Mouse (Mus musculus) CH12.LX (cell line): ENCODE data around the gene Gstm1. TPM values are rescaled to one million over a fixed set of nuclear protein-coding genes. Genes with fewer than 3 reads are reported as not detected.

ENCODE experiments used
- DNase-seq: peaks from one replicate; pipeline ENCODE4 v3.0.0-alpha.2; 2013; ENCODE audit errors: extremely low read depth
- H3K27ac ChIP-seq: 2 replicates; pipeline ENCODE4 v1.5.1; 2012; ENCODE audit warnings: low read depth, mild to moderate bottlenecking, control low read depth, moderate library complexity; ENCODE audit not compliant: insufficient read depth
- H3K27me3 ChIP-seq: replicated peaks from 2 replicates; pipeline ENCODE3; 2012; ENCODE audit warnings: inconsistent platforms
- H3K36me3 ChIP-seq, 2 experiments: replicated peaks in 1 of 2; 2 replicates each; pipeline versions ENCODE3 to v1.6.1; 2012; ENCODE audit warnings: inconsistent platforms in 1 of 2, low read length in 1 of 2, mild to moderate bottlenecking in 1 of 2, mixed read lengths in 1 of 2, moderate library complexity in 1 of 2; ENCODE audit not compliant: control insufficient read depth in 1 of 2, insufficient read depth in 1 of 2
- H3K4me1 ChIP-seq, 2 experiments: 2 replicates each; pipeline ENCODE4 v1.6.1; 2012; ENCODE audit warnings: inconsistent platforms in 1 of 2, moderate library complexity in 1 of 2; ENCODE audit not compliant: insufficient read depth in 2 of 2, control insufficient read depth in 1 of 2
- H3K4me2 ChIP-seq: 2 replicates; pipeline ENCODE4 v1.6.1; 2012; ENCODE audit warnings: low read depth, mild to moderate bottlenecking, control low read depth; ENCODE audit not compliant: poor library complexity, insufficient read depth, severe bottlenecking
- H3K4me3 ChIP-seq, 3 experiments: fragments of 150-350 bp in 1 of 3; sonication (generic) in 1 of 3; replicated peaks in 1 of 3; 2 replicates each; pipeline versions ENCODE3 to v1.5.1; 2011 to 2012; ENCODE audit warnings: low read depth in 2 of 3, low read length in 2 of 3, mild to moderate bottlenecking in 2 of 3, moderate library complexity in 2 of 3, control low read depth in 1 of 3, improper control_type of control experiment in 1 of 3, inconsistent platforms in 1 of 3, mixed read lengths in 1 of 3; ENCODE audit not compliant: poor library complexity in 1 of 3
- H3K79me2 ChIP-seq: replicated peaks from 2 replicates; pipeline ENCODE4 v1.6.1; 2012; ENCODE audit warnings: mild to moderate bottlenecking, moderate library complexity; ENCODE audit not compliant: control insufficient read depth, poor library complexity, insufficient read depth, severe bottlenecking; ENCODE audit errors: extremely low read depth
- H3K9ac ChIP-seq: 2 replicates; pipeline ENCODE4 v1.6.1; 2012; ENCODE audit warnings: low read depth, mild to moderate bottlenecking, control low read depth, moderate library complexity; ENCODE audit not compliant: insufficient read depth
- H3K9me3 ChIP-seq: replicated peaks from 2 replicates; pipeline ENCODE3; 2012; ENCODE audit warnings: low read length, inconsistent platforms, mixed read lengths
- BHLHE40 ChIP-seq: IDR thresholded peaks from 2 replicates; pipeline ENCODE4 v1.6.1; 2011; ENCODE audit warnings: mild to moderate bottlenecking, low read depth, low read length, improper control_type of control experiment
- CHD1 ChIP-seq: IDR thresholded peaks from 2 replicates; pipeline ENCODE4 v1.6.1; 2012; ENCODE audit warnings: low read depth, low read length, improper control_type of control experiment, inconsistent platforms
- E2F4 ChIP-seq: IDR thresholded peaks from 2 replicates; pipeline ENCODE4 v1.6.1; 2011; ENCODE audit warnings: low read depth, low read length, improper control_type of control experiment; ENCODE audit not compliant: insufficient replicate concordance
- ELF1 ChIP-seq: IDR thresholded peaks from 2 replicates; pipeline ENCODE4 v1.6.1; 2014; ENCODE audit warnings: low read depth, mild to moderate bottlenecking, inconsistent platforms, low read length, improper control_type of control experiment
- EP300 ChIP-seq: IDR thresholded peaks from 2 replicates; pipeline ENCODE4 v1.6.1; 2011; ENCODE audit warnings: low read length, improper control_type of control experiment
- ETS1 ChIP-seq: conservative IDR thresholded peaks from 2 replicates; pipeline ENCODE4 v1.6.1; 2012; ENCODE audit warnings: low read depth, mild to moderate bottlenecking, inconsistent platforms, low read length, improper control_type of control experiment, moderate library complexity
- GABPA ChIP-seq: IDR thresholded peaks from 2 replicates; pipeline ENCODE4 v1.6.1; 2012; ENCODE audit warnings: low read depth, low read length, improper control_type of control experiment, inconsistent platforms; ENCODE audit not compliant: insufficient replicate concordance
- HCFC1 ChIP-seq: IDR thresholded peaks from 2 replicates; pipeline ENCODE4 v1.6.1; 2012; ENCODE audit warnings: low read depth, mild to moderate bottlenecking, inconsistent platforms, low read length, improper control_type of control experiment
- IRF4 ChIP-seq: IDR thresholded peaks from 2 replicates; pipeline ENCODE4 v1.6.1; 2014; ENCODE audit warnings: low read depth, mild to moderate bottlenecking, inconsistent platforms, low read length, improper control_type of control experiment
- JUN ChIP-seq: IDR thresholded peaks from 2 replicates; pipeline ENCODE4 v1.6.1; 2011; ENCODE audit warnings: low read depth, mild to moderate bottlenecking, low read length, improper control_type of control experiment, moderate library complexity; ENCODE audit not compliant: insufficient read depth
- KAT2A ChIP-seq: IDR thresholded peaks from 2 replicates; pipeline ENCODE4 v1.6.1; 2012; ENCODE audit warnings: low read length, improper control_type of control experiment, inconsistent platforms; ENCODE audit not compliant: insufficient replicate concordance
- MAX ChIP-seq: IDR thresholded peaks from 2 replicates; pipeline ENCODE4 v1.6.1; 2011; ENCODE audit warnings: low read length, improper control_type of control experiment
- MAZ ChIP-seq: IDR thresholded peaks from 2 replicates; pipeline ENCODE4 v1.6.1; 2012; ENCODE audit warnings: low read depth, mild to moderate bottlenecking, inconsistent platforms, low read length, improper control_type of control experiment, moderate library complexity
- MEF2A ChIP-seq: IDR thresholded peaks from 2 replicates; pipeline ENCODE4 v1.6.1; 2014; ENCODE audit warnings: low read depth, mild to moderate bottlenecking, inconsistent platforms, low read length, improper control_type of control experiment, borderline replicate concordance
- MXI1 ChIP-seq: IDR thresholded peaks from 2 replicates; pipeline ENCODE4 v1.6.1; 2011; ENCODE audit warnings: mild to moderate bottlenecking, low read depth, low read length, improper control_type of control experiment
- NRF1 ChIP-seq: IDR thresholded peaks from 2 replicates; pipeline ENCODE4 v1.6.1; 2014; ENCODE audit warnings: low read depth, mild to moderate bottlenecking, inconsistent platforms, low read length, improper control_type of control experiment, moderate library complexity
- PAX5 ChIP-seq: IDR thresholded peaks from 2 replicates; pipeline ENCODE4 v1.6.1; 2012; ENCODE audit warnings: low read length, inconsistent platforms, mixed read lengths
- POLR2A ChIP-seq: IDR thresholded peaks from 2 replicates; pipeline ENCODE4 v1.6.1; 2011; ENCODE audit warnings: low read depth, mild to moderate bottlenecking, improper control_type of control experiment, low read length
- POLR2AphosphoS2 ChIP-seq: IDR thresholded peaks from 2 replicates; pipeline ENCODE4 v1.6.1; 2011; ENCODE audit warnings: low read depth, low read length, improper control_type of control experiment
- RAD21 ChIP-seq: IDR thresholded peaks from 2 replicates; pipeline ENCODE4 v1.6.1; 2011; ENCODE audit warnings: low read depth, mild to moderate bottlenecking, low read length, improper control_type of control experiment, moderate library complexity
- RCOR1 ChIP-seq: conservative IDR thresholded peaks from 2 replicates; pipeline ENCODE4 v1.6.1; 2012; ENCODE audit warnings: low read depth, mild to moderate bottlenecking, inconsistent platforms, low read length, improper control_type of control experiment
- SIN3A ChIP-seq: IDR thresholded peaks from 2 replicates; pipeline ENCODE4 v1.6.1; 2012; ENCODE audit warnings: low read length, improper control_type of control experiment, inconsistent platforms
- SMC3 ChIP-seq: IDR thresholded peaks from 2 replicates; pipeline ENCODE4 v1.6.1; 2011; ENCODE audit warnings: low read depth, low read length, improper control_type of control experiment
- TBP ChIP-seq: conservative IDR thresholded peaks from 2 replicates; pipeline ENCODE4 v1.6.1; 2011; ENCODE audit warnings: low read depth, low read length, improper control_type of control experiment
- UBTF ChIP-seq: IDR thresholded peaks from 2 replicates; pipeline ENCODE4 v1.6.1; 2012; ENCODE audit warnings: low read depth, mild to moderate bottlenecking, inconsistent platforms, low read length, improper control_type of control experiment, moderate library complexity
- USF1 ChIP-seq: IDR thresholded peaks from 2 replicates; pipeline ENCODE4 v1.6.1; 2014; ENCODE audit warnings: low read depth, mild to moderate bottlenecking, inconsistent platforms, low read length, improper control_type of control experiment
- USF2 ChIP-seq: conservative IDR thresholded peaks from 2 replicates; pipeline ENCODE4 v1.6.1; 2011; ENCODE audit warnings: low read depth, low read length, improper control_type of control experiment
- ZC3H11A ChIP-seq: IDR thresholded peaks from 2 replicates; pipeline ENCODE4 v1.6.1; 2012; ENCODE audit warnings: low read depth, mild to moderate bottlenecking, inconsistent platforms, low read length, improper control_type of control experiment
- ZKSCAN1 ChIP-seq: IDR thresholded peaks from 2 replicates; pipeline ENCODE4 v1.6.1; 2012; ENCODE audit warnings: low read depth, inconsistent platforms, low read length, improper control_type of control experiment, borderline replicate concordance
- ZMIZ1 ChIP-seq: IDR thresholded peaks from 2 replicates; pipeline ENCODE4 v1.6.1; 2012; ENCODE audit warnings: low read depth, mild to moderate bottlenecking, inconsistent platforms, low read length, improper control_type of control experiment
- ZNF384 ChIP-seq: IDR thresholded peaks from 2 replicates; pipeline ENCODE4 v1.6.1; 2012; ENCODE audit warnings: low read depth, low read length, improper control_type of control experiment, inconsistent platforms
- dilution Hi-C: fragments of 300-500 bp; cut with MboI; formaldehyde crosslinking; loops from 2 replicates; pipeline ENCODE4 v1.14.3; 2020; ENCODE audit warnings: low sequenced_read_pairs; ENCODE audit not compliant: extremely low pct_unique_long_range_greater_than_20kb, extremely low pct_ligation_motif_present
- in situ Hi-C: fragments of 300-500 bp; cut with MboI; formaldehyde crosslinking; loops from 3 replicates; pipeline ENCODE4 v1.14.3; 2019; ENCODE audit warnings: low sequenced_read_pairs, low pct_ligation_motif_present, low pct_unique_long_range_greater_than_20kb, mixed read lengths
- polyA plus RNA-seq: library from polyadenylated mRNA; unstranded; fragments of >175 nt; gene quantifications from 2 replicates; pipeline ENCODE4 v1.2.1, GENCODE M21; 2012; ENCODE audit warnings: low read depth; ENCODE audit not compliant: insufficient read length
- total RNA-seq, 2 experiments: library from RNA; depleted of rRNA; stranded (reverse); fragments of 300-350 nt in 1 of 2; fragments of >200 nt in 1 of 2; gene quantifications; 2 replicates each; pipeline ENCODE4 v1.2.3; 2012 to 2014

Gstm1 gene
- total and polyA plus RNA-seq, 3 experiments, result 0.25 to 5.4 (median 0.35) TPM

DNA sequence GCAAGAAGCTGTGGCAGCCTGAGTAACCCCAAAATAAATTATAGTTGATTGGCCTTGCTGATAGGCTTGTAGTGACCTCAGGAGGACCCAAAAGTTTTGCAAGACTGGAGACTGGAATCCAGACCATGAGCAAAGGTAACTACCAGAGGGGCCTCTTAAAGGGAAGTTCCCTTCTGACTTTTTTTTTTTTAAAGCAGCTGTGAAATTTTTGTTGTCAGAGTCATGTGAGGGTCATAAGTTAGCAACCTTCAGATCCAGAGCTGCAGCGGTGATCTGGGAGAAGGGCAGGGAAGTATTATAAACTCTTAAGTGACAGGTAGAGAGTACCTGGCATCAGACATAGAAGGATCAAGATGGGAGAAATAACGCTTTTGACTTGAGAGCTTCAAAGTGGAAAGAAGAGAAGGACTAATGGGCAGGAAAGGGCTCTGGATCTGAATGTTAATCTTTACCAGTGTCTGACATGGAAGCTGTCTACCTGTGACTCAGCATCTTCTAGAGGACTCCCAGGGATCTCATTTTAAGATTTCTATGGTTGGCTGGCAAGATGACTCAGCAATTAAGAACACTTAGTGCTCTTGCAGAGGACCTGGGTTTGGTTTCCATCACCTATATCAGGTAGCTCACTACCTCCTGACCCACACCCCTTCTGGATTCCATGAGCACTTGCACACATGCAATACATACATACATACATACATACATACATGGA, 29.3 kb upstream of the Gstm1 start (continued):
- TF ChIP-seq BHLHE40 (peak; percentile 77), RCOR1 (peak; percentile 58; the same call in 1 of the 2 replicates), KAT2A (no peak), ETS1 (peak; percentile 71), GABPA (no peak), RAD21 (no peak), USF2 (no peak), TBP (no peak), USF1 (peak; percentile 13; the same call in 1 of the 2 replicates), POLR2AphosphoS2 (no peak), SMC3 (no peak), MXI1 (peak; percentile 12; the same call in 1 of the 2 replicates), JUN (no peak), MAX (no peak), NRF1 (no peak), CHD1 (no peak), ZC3H11A (no peak), MEF2A (peak; percentile 50; the same call in 1 of the 2 replicates)

DNA sequence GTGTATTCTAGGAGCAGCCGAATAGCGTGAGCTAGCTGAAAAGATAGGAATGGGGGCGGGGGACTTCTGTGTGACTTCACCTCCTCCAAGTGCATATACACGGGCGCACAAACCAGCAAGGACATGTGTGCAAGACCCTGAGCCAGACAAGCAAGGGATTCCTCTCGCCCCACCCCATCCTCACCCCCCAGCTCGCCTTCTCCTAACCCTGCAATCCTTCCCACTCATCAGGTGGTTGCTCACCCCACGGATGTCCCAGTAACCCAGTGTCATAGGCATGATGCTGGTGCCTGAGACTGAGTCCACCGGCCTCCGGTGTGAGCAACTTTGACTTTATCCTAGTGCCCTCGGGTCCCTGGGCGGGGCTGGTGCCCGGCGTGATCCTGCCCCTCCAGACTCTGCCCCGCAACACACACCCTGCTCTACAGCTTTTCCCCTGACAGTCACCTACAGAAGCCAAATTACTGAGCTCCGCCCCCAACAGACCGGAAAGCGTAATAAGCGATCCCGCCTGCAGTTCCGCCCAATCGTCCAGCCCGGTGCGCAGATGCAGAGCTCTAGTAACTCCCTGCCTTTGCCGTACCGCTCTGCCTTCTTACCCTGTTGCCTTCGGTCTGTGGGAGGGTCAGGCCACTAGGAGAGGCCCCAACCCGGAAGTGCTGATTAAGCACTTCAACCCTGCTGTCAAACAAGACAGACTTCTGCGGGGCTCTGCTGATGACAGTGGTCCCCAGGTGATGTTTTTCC, 26.8 kb upstream of the Gstm1 start, which contains the start of gene Gstm4:
Gene Gstm4 (minus strand): TSS at position 501 of the 747 bp plus-strand sequence.
- peaks cover 4 to 48% of the 10 kb centered on the region in 2 experiments for H3K4me1 ChIP-seq
- peaks cover 0 to 16% of the 10 kb centered on the region in 2 experiments for H3K36me3 ChIP-seq
- H3K27ac ChIP-seq, result peak within 1 kb of the TSS; percentile 80
- in situ Hi-C loops (no loop called here), dilution Hi-C loops (no loop called here)
- H3K4me3 ChIP-seq, result peak within 1 kb of the TSS; percentile 65 to 79 (median 66)
- no peaks in the 10 kb centered on the region for H3K79me2 ChIP-seq
- no peaks in the 10 kb centered on the region for H3K9me3 ChIP-seq
- H3K9ac ChIP-seq, result peak within 1 kb of the TSS; percentile 67
- H3K4me2 ChIP-seq, result peak within 1 kb of the TSS; percentile 77
- no peaks in the 10 kb centered on the region for H3K27me3 ChIP-seq
- peak; percentile 97 for DNase-seq
- TF ChIP-seq TBP, result peak; percentile 91
- TF ChIP-seq E2F4, result no peak
- no peak for TF ChIP-seq PAX5
- TF ChIP-seq POLR2AphosphoS2, result peak; percentile 54; the same call in 1 of the 2 replicates
- TF ChIP-seq JUN, result no peak
- TF ChIP-seq MXI1, result peak; percentile 71; the same call in 1 of the 2 replicates
- no peak; the same call in 1 of the 2 replicates for TF ChIP-seq CHD1
- TF ChIP-seq ZKSCAN1, result no peak
- no peak for TF ChIP-seq RCOR1
- peak; percentile 69 for TF ChIP-seq ETS1
- no peak; the same call in 1 of the 2 replicates for TF ChIP-seq IRF4
- TF ChIP-seq GABPA, result no peak
- no peak for TF ChIP-seq BHLHE40
- TF ChIP-seq ZNF384, result no peak
- TF ChIP-seq EP300, result no peak
- TF ChIP-seq USF2, result no peak
- TF ChIP-seq SIN3A, result peak; percentile 96
- TF ChIP-seq RAD21, result no peak
- TF ChIP-seq ZC3H11A, result no peak
- TF ChIP-seq HCFC1, result peak; percentile 79
- peak; percentile 86 for TF ChIP-seq NRF1
- TF ChIP-seq MAZ, result 0 out of 2 replicates have a peak, but pooled peaks have one; percentile 38
- no peak for TF ChIP-seq MAX
- TF ChIP-seq USF1, result no peak
- peak; percentile 99 for TF ChIP-seq ELF1
- no peak for TF ChIP-seq UBTF
- TF ChIP-seq SMC3, result no peak
- peak; percentile 81 for TF ChIP-seq POLR2A
- TF ChIP-seq ZMIZ1, result peak; percentile 72; the same call in 1 of the 2 replicates
